Mouse (Mus musculus) frontal cortex, postnatal 14 days (tissue): ENCODE data around the gene 4930568D16Rik.

Experiments
- DNase-seq, 2 experiments: peaks; one replicate each; pipeline ENCODE4 v3.0.0; 2022; ENCODE audit warnings: low spot score in 2 of 2

Gene 4930568D16Rik

DNA sequence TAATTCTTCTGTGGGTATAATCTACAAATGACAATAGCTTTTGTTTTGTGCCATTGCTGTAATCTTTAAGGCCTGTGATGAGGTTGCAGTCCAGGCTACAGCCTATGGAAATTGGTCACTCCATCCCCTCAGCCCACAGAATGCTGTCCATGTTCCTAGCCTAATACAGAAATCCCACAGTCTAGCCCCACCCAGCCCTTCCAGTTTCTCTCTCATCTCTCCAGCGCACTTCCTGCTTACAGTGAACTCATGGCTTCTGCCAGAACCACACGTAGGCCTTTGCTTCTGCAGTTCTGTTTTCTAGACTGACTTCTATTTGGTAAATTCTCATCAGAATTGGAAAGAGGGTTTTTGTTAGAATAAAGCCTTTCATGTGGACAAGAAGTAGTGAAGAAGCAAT, 21.5 kb downstream of the 4930568D16Rik start:
- DNase-seq, result no peak

DNA sequence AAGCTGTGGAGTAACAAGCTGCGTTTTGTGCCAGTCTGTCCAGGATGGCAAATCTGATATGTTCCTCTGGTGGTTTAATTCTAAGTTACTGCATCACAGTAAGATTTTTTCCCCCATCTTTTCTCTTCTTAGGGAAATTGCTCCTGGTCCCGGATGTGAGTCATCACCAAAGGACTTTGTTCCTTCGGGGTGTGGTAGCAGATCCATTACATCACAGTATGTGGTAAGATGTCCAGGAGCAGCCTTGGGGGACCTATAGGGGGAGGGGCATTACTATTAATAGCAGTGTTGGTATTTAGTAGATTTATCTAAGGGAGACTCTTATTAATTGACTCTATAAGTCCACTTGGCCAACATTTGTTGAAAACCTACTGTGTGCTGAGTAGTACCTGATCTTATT, 24.9 kb downstream of the 4930568D16Rik start:
- DNase-seq, result no peak

DNA sequence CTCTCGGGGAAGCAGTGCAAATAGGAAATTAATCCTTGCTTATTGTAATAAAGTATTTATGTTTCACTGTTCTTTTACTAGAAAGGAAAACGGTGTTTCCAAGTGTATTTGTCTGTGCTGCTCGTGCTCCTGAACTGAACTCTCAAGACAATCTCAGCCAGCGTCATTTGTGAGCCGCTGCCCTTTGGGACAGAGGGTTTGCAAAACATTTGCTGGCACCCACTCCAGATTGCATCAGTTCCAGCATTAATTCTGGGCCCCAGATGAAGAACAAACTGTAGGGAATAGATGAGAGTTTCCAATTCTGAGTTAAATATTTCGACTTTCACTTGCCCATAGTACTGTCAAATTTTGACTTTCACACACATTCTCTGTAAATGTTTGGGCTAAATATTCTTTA, 28.8 kb downstream of the 4930568D16Rik start:
- no peak for DNase-seq

DNA sequence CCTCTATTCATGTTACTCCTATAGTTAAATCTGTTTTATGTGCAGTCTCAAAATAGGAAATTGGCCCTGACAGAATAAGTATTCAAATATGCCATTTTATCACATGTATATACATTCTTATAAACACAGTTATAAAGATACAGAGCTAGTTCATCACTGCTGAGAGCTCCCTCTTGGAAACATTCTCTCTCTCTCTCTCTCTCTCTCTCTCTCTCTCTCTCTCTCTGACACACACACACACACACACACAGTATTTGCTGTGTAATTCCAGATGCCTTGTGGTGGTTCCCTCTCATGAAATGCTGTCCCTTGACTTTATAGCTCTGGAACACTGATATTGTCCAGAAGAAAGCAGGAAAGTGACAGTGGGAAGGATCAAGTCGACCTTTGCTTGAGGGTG, 29.5 kb downstream of the 4930568D16Rik start:
- no peak for DNase-seq

DNA sequence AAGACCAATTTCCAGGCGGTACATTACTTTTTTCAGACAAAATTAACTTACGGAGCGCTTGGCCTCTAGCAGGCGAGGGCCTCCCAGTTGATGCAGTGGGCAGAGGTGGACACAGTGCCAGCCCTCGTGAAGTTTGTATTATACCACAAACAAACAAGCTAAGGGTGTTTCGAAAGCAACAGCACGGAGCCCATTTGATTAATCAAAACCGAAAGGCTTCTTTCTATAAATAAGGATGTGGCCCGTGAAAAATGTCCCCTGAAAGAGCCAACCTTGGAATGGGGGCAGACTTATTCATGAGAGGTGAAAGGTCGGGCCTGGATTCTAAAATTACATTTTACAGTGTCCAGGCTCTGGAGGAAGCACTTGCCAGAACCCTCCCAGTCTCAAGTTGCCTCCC, 30.1 kb downstream of the 4930568D16Rik start:
- DNase-seq, result no peak

DNA sequence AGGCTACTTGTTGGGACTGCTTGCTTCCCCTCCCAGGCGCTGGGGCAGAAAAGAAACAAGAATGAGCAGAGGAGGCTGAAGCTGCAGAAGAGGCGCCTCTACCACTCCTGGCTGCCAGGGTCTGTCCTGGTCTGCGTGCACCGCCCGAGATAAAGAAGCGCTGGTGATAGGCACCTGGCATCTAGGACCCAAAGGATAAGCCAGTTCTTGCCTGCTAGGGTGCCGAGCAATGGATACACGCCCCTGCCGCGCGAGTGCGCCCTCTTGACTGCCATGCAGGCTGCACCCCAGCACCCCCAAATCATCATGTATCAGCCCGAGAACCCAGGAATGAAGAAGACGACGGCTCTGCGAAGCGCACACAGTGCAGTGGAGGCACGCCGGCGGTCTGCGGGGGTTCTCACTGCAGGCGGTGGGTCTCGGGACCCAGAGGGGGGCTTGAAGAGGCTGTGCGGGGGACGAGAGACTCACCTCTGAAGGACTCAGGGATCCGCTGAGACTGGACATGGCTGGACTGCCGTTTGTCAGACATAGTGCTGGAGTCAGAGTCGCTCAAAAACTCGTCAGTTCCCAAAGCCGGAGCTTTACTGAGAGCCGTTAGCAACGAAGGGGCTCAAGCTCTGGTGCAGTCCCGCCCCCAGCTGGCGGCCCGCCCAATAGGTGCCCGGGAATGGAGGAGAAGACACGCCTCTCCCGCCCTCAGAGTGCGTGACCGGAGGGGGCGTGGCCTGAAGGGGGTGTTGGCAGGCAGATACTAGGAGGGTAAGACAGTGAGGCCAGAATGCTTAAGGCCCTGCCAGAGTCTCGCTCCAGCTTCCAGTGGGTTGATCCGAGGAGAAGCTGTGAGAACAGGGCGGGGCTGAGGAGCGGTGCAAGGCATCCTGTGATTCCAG, 30.9 kb downstream of the 4930568D16Rik start, which contains the start of gene Stom:
TSS of gene Stom (minus strand) at position 589 of the 893 bp plus-strand sequence.
- DNase-seq, result peak; percentile 94 to 97

DNA sequence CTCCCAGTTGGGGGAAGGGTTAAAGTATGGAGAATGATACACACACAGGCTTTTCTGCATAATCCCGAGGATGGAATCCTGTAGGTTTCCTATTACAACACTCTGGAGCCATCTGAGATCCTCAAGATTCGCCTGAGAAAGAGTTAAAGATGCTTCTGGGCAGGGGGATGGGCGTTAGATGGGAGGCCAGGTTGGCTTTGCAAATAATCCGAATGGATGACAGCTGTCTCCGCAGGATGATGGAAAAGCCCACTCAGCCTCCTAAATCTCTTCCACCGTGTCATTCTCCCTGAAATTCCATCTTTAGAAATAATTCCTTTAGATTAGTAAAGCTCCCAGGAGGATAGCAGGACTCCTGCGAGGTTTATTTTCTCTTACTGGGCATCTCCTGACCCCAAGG, 31.9 kb downstream of the 4930568D16Rik start:
- DNase-seq, result no peak

DNA sequence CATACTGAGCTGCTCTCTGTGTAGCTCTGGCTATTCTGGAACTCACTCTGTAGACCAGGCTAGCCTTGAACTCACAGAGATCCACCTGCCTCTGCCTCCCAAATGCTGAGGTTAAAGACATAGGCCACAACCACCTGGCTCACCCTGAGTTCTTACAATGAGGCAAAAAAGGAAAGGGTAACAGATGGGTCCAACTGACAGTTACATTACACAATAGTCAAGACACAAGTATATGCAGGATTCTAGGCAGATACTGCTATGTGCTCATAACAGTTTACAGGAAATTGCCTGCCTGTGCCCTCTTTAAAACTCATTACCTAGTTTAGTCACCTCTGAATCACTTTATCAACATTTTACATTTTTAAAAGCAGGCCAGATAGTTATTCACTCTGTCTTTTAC, 33.9 kb downstream of the 4930568D16Rik start:
- no peak for DNase-seq

DNA sequence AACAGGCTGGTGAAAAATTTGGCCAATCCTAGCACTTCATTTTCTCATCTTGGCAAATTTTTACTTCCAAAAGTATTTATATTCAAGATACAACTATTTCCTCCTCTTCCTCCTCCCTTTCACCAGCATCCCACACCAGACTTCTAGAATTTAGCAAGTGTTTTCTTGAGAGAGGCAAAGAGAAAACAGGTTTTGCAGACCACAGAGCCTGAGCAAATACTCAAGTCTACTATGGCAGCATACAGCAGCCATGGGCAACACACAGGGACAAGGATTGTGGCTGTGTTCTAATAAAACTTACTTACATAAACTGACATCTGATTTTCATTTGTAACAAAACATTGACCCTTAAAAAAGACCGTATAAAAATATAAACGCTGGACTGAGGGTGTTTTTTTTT, 36.3 kb downstream of the 4930568D16Rik start:
- DNase-seq, result no peak

DNA sequence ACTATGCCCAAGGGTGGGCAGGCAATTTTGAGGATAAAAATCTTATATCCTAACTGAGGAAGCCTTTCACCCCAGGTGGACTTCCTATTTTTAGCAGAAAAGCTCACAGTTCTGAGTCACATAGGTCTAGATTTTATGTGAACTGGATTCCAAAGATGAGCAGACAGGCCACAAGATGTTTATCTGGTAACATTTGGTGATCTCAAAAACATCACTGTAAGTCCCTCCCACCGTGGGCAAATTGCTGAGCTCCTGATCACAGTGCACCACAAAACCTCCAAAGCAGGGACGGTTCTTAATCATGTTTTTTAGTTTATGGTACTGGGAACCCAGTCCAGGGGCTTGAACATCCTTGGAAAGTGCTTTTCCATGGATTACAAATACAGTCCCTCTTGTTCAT, 38.5 kb downstream of the 4930568D16Rik start:
- DNase-seq, result no peak

DNA sequence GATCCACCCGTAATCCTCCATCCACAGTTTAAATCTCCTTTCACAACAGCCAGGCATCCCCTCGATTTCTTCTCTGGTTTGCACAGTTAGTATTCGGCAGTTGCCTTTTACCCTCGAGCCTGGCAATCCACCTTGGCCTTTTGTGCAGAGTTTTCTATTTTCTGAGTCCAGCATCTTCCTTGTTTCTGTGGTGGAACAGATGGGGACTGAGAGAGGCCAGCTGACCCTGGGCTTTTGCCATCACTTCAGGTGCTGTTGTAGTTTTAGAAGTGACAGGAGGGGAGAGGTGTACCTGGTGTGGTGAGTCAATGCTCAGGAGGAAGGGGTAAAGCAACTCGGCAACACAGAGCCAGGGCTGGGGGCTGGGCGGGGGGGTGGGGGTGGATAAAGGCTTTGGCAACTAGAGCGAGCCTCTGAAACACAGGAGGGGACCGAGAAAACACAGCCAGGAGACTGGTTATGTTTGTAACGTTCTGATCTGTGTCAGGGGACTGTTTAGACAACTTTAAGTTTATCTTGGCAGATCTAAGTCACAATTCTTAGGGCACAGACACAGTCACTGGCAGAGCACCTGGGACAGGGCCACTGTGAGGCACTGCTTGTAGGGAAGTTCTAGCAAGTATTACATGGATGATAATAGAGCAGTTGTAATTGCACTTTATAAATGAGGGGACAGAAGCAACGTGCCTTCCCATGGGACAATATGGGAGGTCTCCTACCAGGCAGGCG, 39.3 kb downstream of the 4930568D16Rik start:
- DNase-seq, result no peak

DNA sequence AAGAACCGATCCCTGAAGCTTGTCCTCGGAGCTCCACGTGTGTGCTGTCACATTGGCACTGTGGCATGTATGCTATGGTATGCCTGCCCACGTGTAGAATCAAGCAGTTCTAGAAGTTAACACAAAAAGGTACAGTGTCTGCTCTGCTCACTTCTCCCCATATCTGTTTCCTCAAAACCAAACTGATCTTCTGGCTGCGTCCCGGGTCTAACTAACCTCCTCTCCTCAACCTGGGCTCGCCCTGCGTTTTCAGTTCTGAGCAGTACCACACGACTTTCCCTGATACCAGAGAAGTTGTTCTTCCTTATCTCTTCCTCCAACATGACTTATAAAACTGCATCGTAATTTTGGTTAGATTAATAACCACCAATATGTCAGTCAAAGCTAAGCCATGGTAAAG, 39.9 kb downstream of the 4930568D16Rik start:
- DNase-seq, result no peak

DNA sequence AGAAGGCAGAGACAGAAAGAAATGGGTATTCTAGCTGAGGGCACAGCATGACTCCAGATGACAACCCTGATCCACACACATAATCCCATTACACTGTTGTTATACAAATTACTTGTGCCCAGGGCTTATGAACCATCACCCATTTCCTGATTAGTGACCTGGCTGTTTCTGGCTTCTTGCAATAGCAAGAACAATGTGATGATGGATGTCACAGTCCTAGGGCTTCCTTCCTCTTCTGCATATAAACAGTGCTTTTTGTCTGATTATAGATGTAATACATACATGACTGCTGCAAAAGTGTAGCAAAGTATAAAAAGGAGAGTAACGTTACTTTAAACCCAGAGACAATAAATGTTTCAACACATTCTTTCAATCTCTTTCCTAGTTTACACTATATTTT, 40.6 kb downstream of the 4930568D16Rik start:
- DNase-seq, result no peak

DNA sequence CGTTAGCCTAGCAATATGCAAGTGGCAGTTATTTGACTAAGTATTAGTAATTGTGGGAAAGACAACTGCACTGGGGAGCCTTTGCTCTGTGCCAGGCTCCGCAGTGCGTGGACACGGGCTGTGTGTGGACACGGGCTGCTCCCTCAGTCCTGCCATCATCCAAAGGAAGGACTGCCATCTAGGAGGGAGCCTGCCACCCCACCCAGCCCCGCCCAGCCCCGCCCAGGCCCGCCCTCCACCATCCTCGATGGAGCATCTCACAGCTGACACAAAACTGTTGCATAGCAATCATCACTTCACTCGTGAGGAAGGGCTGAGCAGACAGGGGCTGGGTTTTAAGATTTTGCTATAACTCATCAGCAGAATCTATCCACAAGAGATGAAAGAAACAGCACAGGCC, 41.6 kb downstream of the 4930568D16Rik start:
- no peak for DNase-seq

DNA sequence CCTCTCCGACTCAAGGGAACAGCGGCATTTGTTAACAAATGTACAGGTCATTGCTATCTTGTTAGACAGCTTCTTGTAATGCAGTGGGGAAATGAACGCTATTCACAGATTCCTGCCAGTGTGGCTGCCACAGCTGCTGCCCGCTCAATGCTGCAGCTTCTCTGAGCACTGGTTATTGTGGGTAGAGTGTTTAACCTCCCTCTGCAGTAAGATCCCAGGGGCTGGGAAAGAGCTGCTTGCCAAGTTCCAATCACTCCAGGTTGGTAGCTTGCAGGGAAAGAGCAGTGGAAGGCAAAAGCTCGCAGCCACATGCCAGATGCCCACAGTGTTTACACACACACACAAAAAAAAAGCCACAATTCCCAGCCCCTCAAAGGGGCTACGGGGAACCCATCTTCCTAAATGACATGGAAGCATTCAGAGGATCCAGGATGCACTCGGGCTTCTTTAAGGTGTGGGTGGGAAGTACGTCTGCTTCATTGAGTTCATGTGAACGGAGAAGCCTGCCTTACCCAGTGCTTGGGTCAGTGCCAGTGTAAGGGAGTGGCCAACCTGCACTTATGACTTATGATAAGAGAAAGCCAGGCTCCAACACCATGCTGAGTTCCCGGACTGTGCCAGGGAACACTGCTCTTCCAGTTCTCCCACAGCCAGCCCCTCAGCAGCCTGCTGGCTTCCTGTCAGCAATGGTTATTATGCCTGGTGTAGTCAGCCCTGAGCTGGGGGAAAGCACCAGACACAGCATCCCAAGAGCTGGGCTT, 44.9 kb downstream of the 4930568D16Rik start:
- peak in 1 of 2 experiments; percentile 9 for DNase-seq

DNA sequence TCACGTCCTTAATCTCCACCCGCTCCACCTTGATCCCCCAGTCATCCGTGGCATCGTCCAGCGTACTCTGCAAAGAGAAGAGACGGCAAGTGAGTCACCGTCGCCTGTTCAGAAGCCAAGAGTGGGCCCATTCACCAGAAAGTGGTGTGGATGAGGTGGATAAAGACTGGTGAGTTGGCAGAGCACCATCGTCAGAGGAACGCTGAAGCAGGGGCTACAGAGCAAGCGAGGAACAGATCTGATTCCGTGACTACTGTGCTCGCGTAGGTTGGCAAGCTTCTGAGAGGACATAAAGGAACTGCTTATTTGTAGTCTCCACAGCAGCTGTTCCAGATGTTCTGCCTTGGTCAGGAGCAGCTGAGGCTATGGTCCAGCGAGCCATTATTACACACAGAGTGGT, 47.1 kb downstream of the 4930568D16Rik start:
- DNase-seq, result no peak

DNA sequence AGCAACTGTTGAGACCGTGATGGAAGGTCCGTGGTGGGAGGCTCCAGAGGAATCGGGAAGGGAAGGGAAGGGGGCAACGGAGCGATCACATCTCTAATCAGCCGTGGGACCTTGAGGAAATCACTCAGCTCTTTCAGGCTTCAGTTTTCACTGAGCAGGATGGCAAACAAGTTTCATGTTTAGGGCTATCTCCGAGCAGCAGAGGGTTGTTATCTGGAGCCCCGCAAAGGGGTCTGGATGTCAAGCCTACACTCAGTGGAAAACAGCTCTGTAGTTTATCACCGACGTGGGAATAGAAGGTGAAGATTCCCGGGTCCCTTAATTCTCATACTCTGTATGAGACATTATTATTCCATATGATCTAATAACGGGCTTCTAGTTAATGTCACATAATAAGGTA, 49.1 kb downstream of the 4930568D16Rik start:
- no peak for DNase-seq

DNA sequence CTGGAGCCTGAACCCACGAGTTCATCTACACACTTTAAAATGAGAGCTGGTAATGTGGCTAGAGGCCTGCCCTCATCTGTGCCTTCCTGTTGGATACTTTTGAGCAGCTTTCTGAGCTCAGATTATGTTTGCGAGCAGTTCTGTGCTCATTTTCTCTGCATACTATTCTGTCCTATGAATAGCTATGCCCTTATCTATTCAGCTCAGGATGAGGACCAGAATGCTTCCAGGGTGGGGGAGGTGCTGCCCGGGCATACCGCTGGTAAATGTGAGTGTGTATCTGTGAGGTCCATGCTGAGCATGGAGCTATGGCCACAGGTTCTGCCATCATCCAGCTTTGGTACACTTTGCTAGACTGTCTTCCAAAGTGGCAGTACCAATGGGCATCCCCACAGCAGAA, 49.9 kb downstream of the 4930568D16Rik start:
- DNase-seq, result no peak

DNA sequence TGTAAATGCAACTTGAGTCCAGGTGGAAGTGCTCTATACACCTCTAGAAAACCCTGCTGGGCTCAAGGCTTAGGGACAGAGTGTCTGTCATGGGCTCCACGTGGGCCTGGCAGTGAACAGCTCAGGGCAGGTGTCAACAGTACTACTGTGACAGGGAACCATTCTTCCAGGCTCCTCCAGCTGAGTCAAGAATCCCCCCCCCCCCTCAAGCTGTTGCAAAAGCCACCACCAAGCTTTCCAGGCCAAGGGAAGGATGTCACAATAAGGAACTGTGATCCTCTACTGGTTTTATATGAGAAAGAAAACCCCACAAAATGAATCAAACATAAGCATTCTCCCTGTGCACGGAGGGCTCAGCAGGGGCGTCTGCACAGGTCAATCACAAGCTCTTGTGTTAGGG, 53.2 kb downstream of the 4930568D16Rik start:
- DNase-seq, result no peak

DNA sequence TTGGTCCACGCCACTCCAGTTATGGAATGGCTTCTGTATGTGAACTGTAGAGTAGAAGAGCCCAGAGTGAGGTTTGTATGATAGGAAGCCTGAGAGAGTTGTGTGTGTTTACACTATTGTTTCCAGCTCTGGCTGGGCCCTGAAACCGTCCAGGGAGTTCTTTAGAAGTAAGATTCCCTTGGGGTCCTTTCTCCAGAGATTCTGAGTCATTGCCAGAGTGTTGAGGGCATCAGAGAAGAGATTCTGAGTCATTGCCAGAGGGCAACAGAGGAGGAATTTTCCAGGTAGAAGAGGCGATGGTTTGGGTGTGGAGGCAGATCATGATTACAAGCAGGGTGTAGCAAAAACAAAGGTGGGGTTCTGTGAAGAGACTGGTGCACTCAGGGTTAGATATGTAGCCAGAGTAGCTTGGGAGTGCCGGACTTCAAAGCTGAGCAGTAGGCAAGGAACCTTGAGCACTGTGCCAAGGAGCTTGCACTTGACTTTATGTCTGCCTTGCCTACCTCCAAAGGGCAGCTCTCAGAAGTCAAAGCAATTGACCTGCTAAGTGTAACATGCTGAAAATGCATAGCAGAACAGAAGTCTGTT, 57.5 kb downstream of the 4930568D16Rik start:
- no peak for DNase-seq

DNA sequence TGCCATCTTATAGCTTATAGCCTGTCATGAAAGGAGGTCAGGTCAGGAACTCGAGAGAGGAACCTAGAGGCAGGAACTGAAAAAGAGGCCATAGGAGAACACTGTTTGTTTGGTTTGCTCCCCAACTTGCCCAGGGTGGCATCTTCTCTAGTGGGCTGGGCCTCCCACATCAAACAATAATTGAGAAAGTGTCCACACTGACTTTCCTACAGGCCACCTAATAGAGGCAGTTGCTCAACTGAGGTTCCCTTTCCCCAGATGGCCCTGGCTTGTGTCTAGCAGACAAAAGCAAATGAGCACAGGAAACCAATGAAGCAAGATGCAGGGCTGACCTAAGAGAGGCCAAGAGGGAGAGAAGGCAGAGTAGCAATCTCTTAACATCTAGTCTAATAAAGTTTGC, 59.4 kb downstream of the 4930568D16Rik start:
- DNase-seq, result no peak
